Mouse (Mus musculus): ENCODE results near the gene Nfe2. TPM values are rescaled to one million over a fixed set of nuclear protein-coding genes. Genes with fewer than 3 reads are reported as not detected.

Nfe2 gene
- polyA plus RNA-seq (2017; shearing (Covaris generic)), result under 1 TPM; 0.34 to 0.84 TPM

DNA sequence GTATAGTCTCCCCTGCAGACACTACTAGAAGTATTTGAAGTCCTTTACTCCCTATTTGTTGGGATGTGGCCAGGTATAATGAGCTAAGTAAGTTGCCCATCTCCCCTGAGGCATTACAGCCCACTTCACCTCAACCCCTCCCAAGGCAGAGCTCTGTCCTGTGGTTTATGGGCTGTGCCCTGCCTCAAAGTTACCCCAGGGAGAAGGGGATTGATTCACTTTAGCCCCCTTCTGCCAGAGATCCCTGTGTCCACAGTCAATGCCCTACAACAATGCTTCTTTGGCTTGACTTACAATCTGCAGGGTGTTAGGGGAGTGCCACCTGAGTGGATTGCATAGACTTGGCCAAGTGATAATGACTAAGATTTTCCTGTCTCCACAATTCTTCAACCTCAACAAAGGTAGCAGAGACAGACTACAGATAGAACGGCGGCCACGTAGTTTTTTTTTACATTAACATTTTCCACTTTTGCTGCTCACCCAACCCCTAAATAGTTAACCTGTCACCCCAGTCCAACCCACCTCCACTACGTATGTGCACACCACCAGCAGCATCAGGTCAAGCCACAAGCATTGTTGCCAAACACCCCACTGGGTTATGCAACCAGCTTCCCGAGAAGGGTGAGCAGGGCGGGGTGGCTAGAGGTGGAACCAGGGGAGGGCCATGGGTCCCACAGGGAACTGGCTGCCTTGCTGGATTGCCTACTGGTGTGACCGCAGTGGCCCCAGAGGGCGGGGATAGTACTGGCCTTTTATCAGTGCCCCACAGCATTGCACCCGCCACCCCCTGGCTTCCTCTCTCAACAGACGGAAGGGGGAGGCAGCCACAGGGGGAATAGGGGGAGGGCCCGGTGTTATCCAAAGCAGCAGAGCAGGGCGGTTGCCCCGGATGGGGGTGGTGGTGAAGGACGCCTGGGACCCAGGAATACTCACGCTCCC lies at the start of gene Nfe2:
TSS of gene Nfe2 (minus strand) at position 614 of the 939 bp plus-strand sequence.
- peak; percentile 85 for ATAC-seq

DNA sequence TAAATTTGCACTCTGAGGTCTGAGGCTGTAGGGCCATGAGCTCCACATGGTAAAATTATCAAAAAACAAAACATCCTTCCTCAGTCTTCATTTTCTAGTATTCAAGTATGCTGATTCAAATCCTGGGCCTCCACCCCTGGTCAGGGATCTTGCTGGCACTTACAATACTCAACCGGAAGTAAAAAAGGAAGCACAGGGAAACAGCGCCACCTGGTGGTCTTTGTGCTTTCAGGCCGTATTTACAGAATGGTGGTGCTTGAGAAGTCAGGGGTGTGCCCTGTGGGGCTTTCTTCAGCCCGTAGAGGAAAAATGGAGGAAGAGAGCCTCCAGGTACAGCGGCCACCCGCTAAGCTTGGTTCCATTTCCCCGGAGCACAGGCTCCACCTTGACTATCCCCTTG lies 48.9 kb upstream of the Nfe2 start:
- ATAC-seq, result peak; percentile 66

GRCm38 (mm10) chr15:103305792-103306645 lies 47.8 kb upstream of the Nfe2 start:
- ATAC-seq, result no peak

DNA sequence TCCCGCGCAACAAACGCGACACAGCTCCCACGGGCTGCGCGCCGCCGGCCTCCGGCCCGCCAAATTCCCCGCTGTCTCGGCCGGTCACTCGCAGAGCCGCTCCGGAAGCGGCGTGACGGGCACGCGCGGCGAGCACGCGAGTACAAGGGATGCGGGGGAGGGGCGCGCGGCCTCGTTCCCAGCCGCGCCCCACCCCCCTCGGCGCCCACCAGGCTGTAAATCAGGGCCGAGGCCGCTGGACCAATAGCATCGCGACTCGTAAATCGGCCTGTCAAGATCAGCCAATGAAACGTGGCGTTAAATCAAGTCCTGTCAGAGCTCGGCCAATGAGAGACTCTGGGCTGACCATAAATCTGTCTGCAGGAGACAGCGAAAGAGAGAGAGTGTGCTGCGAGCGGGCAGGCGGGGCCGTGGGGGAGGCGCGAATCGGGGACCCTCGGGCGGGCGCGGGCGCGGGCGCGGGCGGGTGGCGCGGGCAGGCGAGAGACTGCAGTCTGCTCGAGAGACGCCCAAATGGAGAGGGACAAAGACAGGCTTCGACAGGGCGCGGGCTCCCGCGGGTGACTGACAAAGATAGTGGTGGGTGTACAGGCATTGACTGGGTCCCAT lies 47.0 kb upstream of the Nfe2 start:
- ATAC-seq, result peak; percentile 95

DNA sequence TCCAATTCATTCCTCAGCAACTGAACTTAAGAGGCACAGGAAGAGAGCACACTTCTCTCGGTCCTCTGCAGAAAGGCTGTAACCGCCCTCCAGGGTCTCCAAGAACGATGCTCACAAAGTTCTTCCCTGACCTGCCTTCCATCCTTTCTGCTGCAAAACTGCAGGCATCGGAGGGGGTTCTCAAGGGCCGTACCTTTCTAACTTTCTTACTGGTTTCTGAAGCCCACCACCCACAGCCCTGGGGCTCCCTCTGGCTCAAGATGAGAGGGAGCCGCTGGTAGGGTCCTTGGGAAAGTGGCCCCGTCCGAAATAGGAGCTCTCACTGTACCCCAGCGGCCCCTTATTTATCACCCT lies 46.4 kb upstream of the Nfe2 start:
- ATAC-seq, result no peak

- no peak for ATAC-seq
These were observed 45.9 kb upstream of the Nfe2 start for GRCm38 (mm10) chr15:103303916-103304615.

- no peak for ATAC-seq
These were observed 44.3 kb upstream of the Nfe2 start for GRCm38 (mm10) chr15:103302341-103303021.

DNA sequence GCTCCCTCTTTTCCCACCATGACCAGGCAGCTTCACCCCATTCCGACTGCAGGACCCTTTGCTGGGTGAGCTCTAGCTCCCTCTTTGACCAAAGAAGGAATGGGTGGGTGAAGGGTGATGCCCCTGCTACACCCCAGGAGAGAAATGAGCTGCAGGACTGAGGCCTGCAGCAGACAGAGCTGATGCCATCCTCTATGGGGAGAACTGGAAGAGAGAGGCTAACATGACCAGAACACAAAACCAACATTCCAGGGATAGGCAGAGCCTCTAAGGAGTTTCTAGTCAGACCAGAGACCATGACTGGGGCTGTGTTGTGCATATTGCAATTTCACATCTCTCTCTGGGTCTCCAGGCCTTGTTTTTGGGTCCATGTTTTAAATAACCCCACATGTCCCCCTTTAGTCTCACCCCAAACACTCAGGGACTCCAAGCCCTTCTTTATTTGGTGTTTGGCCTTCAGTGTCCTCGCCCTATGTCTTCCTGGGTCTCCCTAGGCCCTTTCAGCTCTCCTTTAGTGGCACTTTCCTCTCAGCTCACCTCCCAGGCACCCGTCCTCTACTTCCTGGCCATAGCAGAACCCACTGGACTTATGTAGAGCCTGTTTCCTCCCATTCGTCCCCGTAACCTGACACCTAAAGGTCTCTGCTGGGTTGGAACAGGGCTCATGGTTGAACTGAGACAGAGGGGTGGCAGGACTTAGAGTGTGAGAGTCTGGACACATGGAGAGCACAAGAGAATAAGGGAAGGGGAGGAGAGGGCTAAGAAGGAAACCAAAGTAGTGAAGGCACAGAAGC lies 43.5 kb upstream of the Nfe2 start:
- no peak for ATAC-seq

DNA sequence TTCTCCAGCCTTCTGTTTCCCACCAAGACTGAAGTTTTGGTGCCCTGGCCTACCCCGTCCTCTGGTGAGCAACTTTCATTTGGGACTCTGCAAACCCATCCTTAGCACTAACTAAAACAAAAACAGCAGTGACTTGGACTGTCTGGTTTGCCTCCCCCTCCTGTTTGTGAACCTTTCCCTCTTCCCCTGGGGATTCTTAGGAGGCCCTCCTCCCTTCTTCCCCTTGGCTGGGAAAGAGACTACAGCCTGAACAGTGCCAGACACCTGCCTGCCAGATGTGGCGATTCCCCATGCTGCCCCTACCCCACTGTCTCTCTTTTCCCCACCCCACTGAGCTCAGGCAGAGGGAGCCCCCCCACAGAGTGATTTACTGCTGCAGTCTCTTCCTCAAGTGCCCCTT lies 42.8 kb upstream of the Nfe2 start:
- no peak for ATAC-seq

DNA sequence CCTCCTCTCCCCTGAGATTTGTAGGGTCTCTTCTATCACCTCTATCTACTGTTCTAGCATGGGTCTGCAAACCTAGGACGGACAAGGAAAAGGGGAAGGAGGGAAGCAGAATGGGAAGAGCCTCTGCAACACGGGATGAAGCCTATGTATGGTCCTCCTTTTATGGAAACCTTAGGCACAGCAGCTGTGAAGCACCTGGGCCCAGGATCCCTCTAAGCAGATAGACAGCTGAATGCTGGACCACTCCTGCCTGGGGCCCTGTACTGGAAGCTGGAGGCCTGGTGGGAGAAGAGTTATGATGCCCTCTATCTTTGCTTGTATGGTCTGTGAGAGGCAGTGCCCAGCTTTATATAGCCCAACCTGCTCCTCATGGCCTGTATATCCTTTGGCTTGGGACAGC lies 42.4 kb upstream of the Nfe2 start:
- no peak for ATAC-seq

GRCm38 (mm10) chr15:103300067-103300471 lies 41.9 kb upstream of the Nfe2 start:
- no peak for ATAC-seq

- ATAC-seq, result no peak
These were observed 41.4 kb upstream of the Nfe2 start for GRCm38 (mm10) chr15:103299644-103300043.

DNA sequence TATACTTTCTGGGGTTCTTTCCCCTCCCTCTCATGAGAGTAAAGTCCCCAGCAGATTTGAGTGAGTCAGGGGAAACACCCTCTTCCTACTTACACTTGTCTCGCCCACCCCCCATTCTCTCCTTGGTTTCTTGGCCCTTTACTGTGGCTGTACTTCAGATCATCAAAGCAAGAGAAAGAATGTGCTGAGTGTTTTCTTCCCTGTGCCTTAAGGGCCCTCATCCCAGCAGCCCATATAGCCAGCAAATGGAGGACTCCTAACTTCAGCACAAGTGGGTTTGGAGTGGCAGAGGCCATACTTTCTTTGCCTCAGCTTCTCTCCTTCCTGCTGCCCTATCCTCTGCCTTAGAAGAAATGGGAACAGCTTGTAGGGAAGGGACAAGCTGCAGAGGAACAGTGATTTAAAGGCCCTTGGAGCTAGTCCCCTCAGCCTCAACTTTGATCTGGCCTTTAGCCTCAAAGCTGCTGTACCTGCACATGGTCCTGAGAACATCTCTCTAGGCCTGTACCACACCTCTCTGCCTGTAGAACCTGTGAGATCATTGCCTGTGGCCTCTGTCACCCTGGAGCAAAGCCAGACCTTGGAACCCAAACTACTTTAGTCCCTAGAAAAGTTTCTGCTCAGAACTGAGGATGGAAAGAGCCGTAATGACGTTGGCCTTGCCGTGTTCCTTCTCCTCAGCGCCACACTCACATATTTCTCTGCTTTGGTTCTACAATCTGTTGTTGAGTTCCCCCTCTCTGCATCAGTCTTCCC lies 40.8 kb upstream of the Nfe2 start:
- ATAC-seq, result no peak

DNA sequence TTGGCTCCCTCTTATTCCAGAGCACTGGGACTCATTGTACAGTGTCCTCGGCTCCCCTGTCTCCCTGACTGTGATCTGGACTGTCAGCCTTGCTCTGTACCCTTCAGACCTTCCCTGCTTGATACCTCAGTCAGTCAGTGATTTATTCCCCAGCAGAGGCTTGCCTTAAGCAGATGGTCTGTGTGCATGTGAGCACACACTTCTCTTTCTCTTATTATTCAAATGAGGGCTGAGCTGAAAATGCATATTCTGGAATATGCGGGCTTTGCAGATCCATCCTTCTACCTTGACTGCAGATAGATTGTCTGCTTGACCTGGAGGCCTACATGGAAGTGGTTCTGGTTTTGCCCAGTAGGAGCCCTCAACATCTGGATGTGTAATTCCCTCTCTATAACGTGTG lies 39.8 kb upstream of the Nfe2 start:
- ATAC-seq, result no peak

DNA sequence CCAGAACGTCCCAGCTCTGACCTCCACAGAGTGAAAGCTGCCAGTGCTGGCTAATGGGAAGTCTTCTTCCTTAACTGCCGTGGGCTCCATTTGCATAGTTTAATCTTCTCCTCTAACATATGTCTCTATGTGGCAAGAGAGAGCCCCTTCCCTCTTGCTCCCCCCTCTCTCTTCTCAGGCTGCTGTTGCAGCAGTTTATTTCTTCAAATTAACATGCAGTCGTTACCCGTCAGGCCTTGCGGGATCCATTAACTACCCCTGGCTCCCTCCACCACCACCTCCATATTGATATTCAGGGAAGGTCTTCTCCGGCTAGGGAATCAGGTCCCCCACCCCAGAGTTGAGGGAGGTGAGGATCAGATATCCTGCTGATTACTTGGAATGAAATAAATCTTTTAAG lies 39.1 kb upstream of the Nfe2 start:
- no peak for ATAC-seq

- no peak for ATAC-seq
These were observed 37.6 kb upstream of the Nfe2 start for GRCm38 (mm10) chr15:103295851-103296250.

GRCm38 (mm10) chr15:103294649-103295048 lies 36.4 kb upstream of the Nfe2 start:
- ATAC-seq, result no peak

DNA sequence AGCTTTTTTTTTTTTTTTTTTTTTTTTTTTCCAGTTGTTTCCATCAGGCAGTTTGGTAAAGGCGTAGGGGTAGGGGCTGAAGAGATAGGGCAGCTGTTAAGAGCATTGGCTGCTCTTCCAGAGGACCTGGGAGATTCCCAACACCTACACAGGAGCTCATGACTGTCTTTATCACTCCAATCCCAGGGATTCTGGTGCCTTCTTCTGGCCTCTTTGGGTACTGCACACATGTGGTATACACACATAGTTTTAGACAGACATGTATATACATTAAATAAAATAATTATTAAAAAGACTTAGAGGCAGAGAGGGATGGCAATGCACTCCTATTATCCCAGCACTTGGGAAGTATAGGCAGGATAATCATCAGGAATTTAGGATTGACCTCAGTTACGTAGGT lies 35.2 kb upstream of the Nfe2 start:
- ATAC-seq, result no peak

GRCm38 (mm10) chr15:103292673-103293345 lies 34.6 kb upstream of the Nfe2 start:
- no peak for ATAC-seq

DNA sequence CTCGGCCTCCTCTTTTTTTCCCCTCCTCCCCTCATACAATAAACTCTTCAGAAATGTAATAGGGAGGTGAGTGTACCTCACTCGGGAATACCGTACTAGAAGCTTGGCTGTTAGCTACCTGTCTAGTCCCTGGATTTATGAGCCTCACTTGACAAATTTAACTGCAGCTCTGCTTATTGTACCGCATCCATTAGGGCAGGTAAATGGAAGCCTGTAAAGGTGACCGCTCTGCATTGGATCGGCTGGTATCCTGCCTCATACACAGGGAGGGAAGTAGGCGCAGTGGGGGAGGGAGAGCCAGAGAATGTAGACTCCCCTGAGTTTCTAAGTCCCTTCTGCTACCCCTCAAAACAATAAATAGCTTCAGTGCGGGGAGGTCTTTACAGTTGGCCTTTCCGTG lies 32.6 kb upstream of the Nfe2 start:
- no peak for ATAC-seq
